Mouse (Mus musculus) CH12.LX (cell line): ENCODE measurements around the gene Hcls1. TPM values are rescaled to one million over a fixed set of nuclear protein-coding genes. Genes with fewer than 3 reads are reported as not detected.
A peak's percentile ranks its signal among the peaks of the same experiment; 100 is the strongest.

Experiments
- DNase-seq: peaks from one replicate; pipeline ENCODE4 v3.0.0-alpha.2; 2013; ENCODE audit errors: extremely low read depth
- H3K27ac ChIP-seq: 2 replicates; pipeline ENCODE4 v1.5.1; 2012; ENCODE audit warnings: low read depth, mild to moderate bottlenecking, control low read depth, moderate library complexity; ENCODE audit not compliant: insufficient read depth
- H3K27me3 ChIP-seq: replicated peaks from 2 replicates; pipeline ENCODE3; 2012; ENCODE audit warnings: inconsistent platforms
- H3K36me3 ChIP-seq, 2 experiments: replicated peaks in 1 of 2; 2 replicates each; pipeline versions ENCODE3 to v1.6.1; 2012; ENCODE audit warnings: inconsistent platforms in 1 of 2, low read length in 1 of 2, mild to moderate bottlenecking in 1 of 2, mixed read lengths in 1 of 2, moderate library complexity in 1 of 2; ENCODE audit not compliant: control insufficient read depth in 1 of 2, insufficient read depth in 1 of 2
- H3K4me1 ChIP-seq, 2 experiments: 2 replicates each; pipeline ENCODE4 v1.6.1; 2012; ENCODE audit warnings: inconsistent platforms in 1 of 2, moderate library complexity in 1 of 2; ENCODE audit not compliant: insufficient read depth in 2 of 2, control insufficient read depth in 1 of 2
- H3K4me2 ChIP-seq: 2 replicates; pipeline ENCODE4 v1.6.1; 2012; ENCODE audit warnings: low read depth, mild to moderate bottlenecking, control low read depth; ENCODE audit not compliant: poor library complexity, insufficient read depth, severe bottlenecking
- H3K4me3 ChIP-seq, 3 experiments: fragments of 150-350 bp in 1 of 3; sonication (generic) in 1 of 3; replicated peaks in 1 of 3; 2 replicates each; pipeline versions ENCODE3 to v1.5.1; 2011 to 2012; ENCODE audit warnings: low read depth in 2 of 3, low read length in 2 of 3, mild to moderate bottlenecking in 2 of 3, moderate library complexity in 2 of 3, control low read depth in 1 of 3, improper control_type of control experiment in 1 of 3, inconsistent platforms in 1 of 3, mixed read lengths in 1 of 3; ENCODE audit not compliant: poor library complexity in 1 of 3
- H3K79me2 ChIP-seq: replicated peaks from 2 replicates; pipeline ENCODE4 v1.6.1; 2012; ENCODE audit warnings: mild to moderate bottlenecking, moderate library complexity; ENCODE audit not compliant: control insufficient read depth, poor library complexity, insufficient read depth, severe bottlenecking; ENCODE audit errors: extremely low read depth
- H3K9ac ChIP-seq: 2 replicates; pipeline ENCODE4 v1.6.1; 2012; ENCODE audit warnings: low read depth, mild to moderate bottlenecking, control low read depth, moderate library complexity; ENCODE audit not compliant: insufficient read depth
- H3K9me3 ChIP-seq: replicated peaks from 2 replicates; pipeline ENCODE3; 2012; ENCODE audit warnings: low read length, inconsistent platforms, mixed read lengths
- CHD2 ChIP-seq: IDR thresholded peaks from 2 replicates; pipeline ENCODE4 v1.6.1; 2011; ENCODE audit warnings: low read length, improper control_type of control experiment
- CTCF ChIP-seq, 2 experiments: IDR thresholded peaks in 1 of 2; conservative IDR thresholded peaks in 1 of 2; 2 replicates each; pipeline ENCODE4 v1.5.1; 2011 to 2012; ENCODE audit warnings: low read depth in 2 of 2, low read length in 2 of 2, improper control_type of control experiment in 1 of 2, inconsistent platforms in 1 of 2, mild to moderate bottlenecking in 1 of 2, moderate library complexity in 1 of 2
- GABPA ChIP-seq: IDR thresholded peaks from 2 replicates; pipeline ENCODE4 v1.6.1; 2012; ENCODE audit warnings: low read depth, low read length, improper control_type of control experiment, inconsistent platforms; ENCODE audit not compliant: insufficient replicate concordance
- HCFC1 ChIP-seq: IDR thresholded peaks from 2 replicates; pipeline ENCODE4 v1.6.1; 2012; ENCODE audit warnings: low read depth, mild to moderate bottlenecking, inconsistent platforms, low read length, improper control_type of control experiment
- IRF4 ChIP-seq: IDR thresholded peaks from 2 replicates; pipeline ENCODE4 v1.6.1; 2014; ENCODE audit warnings: low read depth, mild to moderate bottlenecking, inconsistent platforms, low read length, improper control_type of control experiment
- JUND ChIP-seq: conservative IDR thresholded peaks from 2 replicates; pipeline ENCODE4 v1.6.1; 2011; ENCODE audit warnings: low read depth, low read length, improper control_type of control experiment
- KAT2A ChIP-seq: IDR thresholded peaks from 2 replicates; pipeline ENCODE4 v1.6.1; 2012; ENCODE audit warnings: low read length, improper control_type of control experiment, inconsistent platforms; ENCODE audit not compliant: insufficient replicate concordance
- MAZ ChIP-seq: IDR thresholded peaks from 2 replicates; pipeline ENCODE4 v1.6.1; 2012; ENCODE audit warnings: low read depth, mild to moderate bottlenecking, inconsistent platforms, low read length, improper control_type of control experiment, moderate library complexity
- MEF2A ChIP-seq: IDR thresholded peaks from 2 replicates; pipeline ENCODE4 v1.6.1; 2014; ENCODE audit warnings: low read depth, mild to moderate bottlenecking, inconsistent platforms, low read length, improper control_type of control experiment, borderline replicate concordance
- MXI1 ChIP-seq: IDR thresholded peaks from 2 replicates; pipeline ENCODE4 v1.6.1; 2011; ENCODE audit warnings: mild to moderate bottlenecking, low read depth, low read length, improper control_type of control experiment
- NELFE ChIP-seq: IDR thresholded peaks from 2 replicates; pipeline ENCODE4 v1.6.1; 2011; ENCODE audit warnings: low read depth, low read length, improper control_type of control experiment
- NRF1 ChIP-seq: IDR thresholded peaks from 2 replicates; pipeline ENCODE4 v1.6.1; 2014; ENCODE audit warnings: low read depth, mild to moderate bottlenecking, inconsistent platforms, low read length, improper control_type of control experiment, moderate library complexity
- PAX5 ChIP-seq: IDR thresholded peaks from 2 replicates; pipeline ENCODE4 v1.6.1; 2012; ENCODE audit warnings: low read length, inconsistent platforms, mixed read lengths
- SIN3A ChIP-seq: IDR thresholded peaks from 2 replicates; pipeline ENCODE4 v1.6.1; 2012; ENCODE audit warnings: low read length, improper control_type of control experiment, inconsistent platforms
- SMC3 ChIP-seq: IDR thresholded peaks from 2 replicates; pipeline ENCODE4 v1.6.1; 2011; ENCODE audit warnings: low read depth, low read length, improper control_type of control experiment
- TBP ChIP-seq: conservative IDR thresholded peaks from 2 replicates; pipeline ENCODE4 v1.6.1; 2011; ENCODE audit warnings: low read depth, low read length, improper control_type of control experiment
- TCF12 ChIP-seq: IDR thresholded peaks from 2 replicates; pipeline ENCODE4 v1.6.1; 2014; ENCODE audit warnings: low read depth, mild to moderate bottlenecking, inconsistent platforms, low read length, improper control_type of control experiment
- UBTF ChIP-seq: IDR thresholded peaks from 2 replicates; pipeline ENCODE4 v1.6.1; 2012; ENCODE audit warnings: low read depth, mild to moderate bottlenecking, inconsistent platforms, low read length, improper control_type of control experiment, moderate library complexity
- USF1 ChIP-seq: IDR thresholded peaks from 2 replicates; pipeline ENCODE4 v1.6.1; 2014; ENCODE audit warnings: low read depth, mild to moderate bottlenecking, inconsistent platforms, low read length, improper control_type of control experiment
- USF2 ChIP-seq: conservative IDR thresholded peaks from 2 replicates; pipeline ENCODE4 v1.6.1; 2011; ENCODE audit warnings: low read depth, low read length, improper control_type of control experiment
- ZNF384 ChIP-seq: IDR thresholded peaks from 2 replicates; pipeline ENCODE4 v1.6.1; 2012; ENCODE audit warnings: low read depth, low read length, improper control_type of control experiment, inconsistent platforms
- dilution Hi-C: fragments of 300-500 bp; cut with MboI; formaldehyde crosslinking; loops from 2 replicates; pipeline ENCODE4 v1.14.3; 2020; ENCODE audit warnings: low sequenced_read_pairs; ENCODE audit not compliant: extremely low pct_unique_long_range_greater_than_20kb, extremely low pct_ligation_motif_present
- in situ Hi-C: fragments of 300-500 bp; cut with MboI; formaldehyde crosslinking; loops from 3 replicates; pipeline ENCODE4 v1.14.3; 2019; ENCODE audit warnings: low sequenced_read_pairs, low pct_ligation_motif_present, low pct_unique_long_range_greater_than_20kb, mixed read lengths
- polyA plus RNA-seq: library from polyadenylated mRNA; unstranded; fragments of >175 nt; gene quantifications from 2 replicates; pipeline ENCODE4 v1.2.1, GENCODE M21; 2012; ENCODE audit warnings: low read depth; ENCODE audit not compliant: insufficient read length
- total RNA-seq, 2 experiments: library from RNA; depleted of rRNA; stranded (reverse); fragments of 300-350 nt in 1 of 2; fragments of >200 nt in 1 of 2; gene quantifications; 2 replicates each; pipeline ENCODE4 v1.2.3; 2012 to 2014

Hcls1 gene
- total and polyA plus RNA-seq, 3 experiments: 222 to 537 (median 302) TPM

DNA sequence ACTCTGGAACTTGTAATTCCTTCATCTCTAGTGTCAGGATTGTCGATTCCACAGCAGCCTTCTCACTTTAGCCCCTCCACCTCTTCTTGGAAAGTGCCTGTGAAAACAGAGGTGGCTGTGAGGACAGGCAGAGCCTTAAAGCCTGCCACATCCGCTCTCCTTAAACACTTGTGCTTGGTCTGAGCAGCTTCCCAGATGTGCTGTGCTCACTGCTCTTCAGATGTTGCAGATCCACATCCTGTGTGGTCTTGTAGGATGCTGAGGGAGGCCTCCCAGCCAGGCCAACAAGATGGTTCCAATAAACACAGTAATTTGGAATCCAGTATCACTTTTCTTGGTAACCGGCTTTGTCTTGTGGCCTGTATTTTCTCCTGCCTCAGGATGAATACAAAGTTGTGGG lies 2.8 kb upstream of the Hcls1 start:
- dilution Hi-C loops (no loop called here), in situ Hi-C loops (no loop called here)
- Histone ChIP-seq H3K36me3 (peaks cover 48 to 59% of the 10 kb centered on the region in 2 experiments), H3K9me3 (no peaks in the 10 kb centered on the region), H3K4me3 (no peak overlapping the region), H3K4me1 (peaks cover 37 to 76% of the 10 kb centered on the region in 2 experiments), H3K27me3 (no peaks in the 10 kb centered on the region), H3K9ac (no peak overlapping the region), H3K27ac (no peak overlapping the region; the same call in 1 of the 2 replicates), H3K79me2 (peaks cover 42% of the 10 kb centered on the region), H3K4me2 (no peak overlapping the region)
- TF ChIP-seq NELFE (no peak), MEF2A (no peak), ZNF384 (no peak), CHD2 (no peak), SIN3A (no peak), JUND (no peak), KAT2A (no peak), TBP (no peak), TCF12 (no peak), USF1 (no peak), PAX5 (no peak)
- DNase-seq: no peak

DNA sequence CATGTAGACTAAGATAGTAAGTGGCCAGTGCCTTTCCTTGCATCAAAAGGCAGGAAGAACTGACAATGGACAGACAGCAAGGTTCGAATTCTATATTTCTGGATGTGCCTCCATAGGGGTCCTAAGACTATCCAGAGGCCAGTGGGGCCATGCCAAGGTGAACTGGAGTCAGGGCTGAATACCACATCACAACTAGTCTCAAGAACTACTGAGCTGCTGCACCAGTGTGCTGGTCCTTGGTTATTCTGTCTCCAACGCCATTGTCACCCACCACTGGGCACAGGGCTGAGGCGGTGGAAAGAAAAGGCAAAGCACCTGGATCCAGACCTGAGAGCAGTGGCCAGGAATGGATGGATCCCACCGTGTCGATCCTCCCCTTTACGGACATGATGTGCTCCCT lies 2.2 kb upstream of the Hcls1 start:
- TF ChIP-seq HCFC1 (no peak), NRF1 (no peak), PAX5 (no peak), IRF4 (no peak), MAZ (no peak), CTCF (conservative IDR thresholded peaks at IDR 0.05 in 1 of 2, IDR thresholded peaks at IDR 0.05 in 1 of 2; ENCODE audit: low read depth in 2 of 2, low read length in 2 of 2) (no peak), UBTF (no peak), MXI1 (no peak), USF2 (no peak), SIN3A (no peak), JUND (no peak), GABPA (no peak), SMC3 (no peak), CHD2 (no peak)
- Histone ChIP-seq H3K4me3 (no peak overlapping the region), H3K79me2 (peaks cover 46% of the 10 kb centered on the region), H3K36me3 (peaks cover 52 to 64% of the 10 kb centered on the region in 2 experiments), H3K9ac (no peak overlapping the region), H3K4me2 (no peak overlapping the region), H3K27ac (0 out of 2 replicates have a peak overlapping the region, but pooled peaks have one; percentile 18), H3K27me3 (no peaks in the 10 kb centered on the region), H3K9me3 (no peaks in the 10 kb centered on the region), H3K4me1 (peaks cover 40 to 81% of the 10 kb centered on the region in 2 experiments)
- in situ Hi-C loops (no loop called here), dilution Hi-C loops (no loop called here)
- no peak for DNase-seq
